Mouse (Mus musculus): Measurements from ENCODE around the gene Cmpk1.
"Not testable (repeated sequence)": the region's sequence is repeated elsewhere in the genome, so short reads cannot be mapped to it uniquely, and the experiment has no call there.

Gene Cmpk1

GRCm38 (mm10) chr4:114986591-114987432, at the start of gene Cmpk1:
Gene Cmpk1 (minus strand): TSS chr4:114987241.
- in situ Hi-C loops (cut with MboI; ENCODE audit: low pct_unique_long_range_greater_than_20kb in 1 of 2, low sequenced_read_pairs in 2 of 2, unreplicated experiment in 1 of 2) = no loop called here

GRCm38 (mm10) chr4:115035043-115035442, 48.0 kb upstream of the Cmpk1 start:
- in situ Hi-C loops (cut with MboI; ENCODE audit: low pct_unique_long_range_greater_than_20kb in 1 of 2, low sequenced_read_pairs in 2 of 2, unreplicated experiment in 1 of 2) = no loop called here

GRCm38 (mm10) chr4:115019997-115020396, 33.0 kb upstream of the Cmpk1 start:
- in situ Hi-C loops (cut with MboI; ENCODE audit: low pct_unique_long_range_greater_than_20kb in 1 of 2, low sequenced_read_pairs in 2 of 2, unreplicated experiment in 1 of 2) = no loop called here

DNA sequence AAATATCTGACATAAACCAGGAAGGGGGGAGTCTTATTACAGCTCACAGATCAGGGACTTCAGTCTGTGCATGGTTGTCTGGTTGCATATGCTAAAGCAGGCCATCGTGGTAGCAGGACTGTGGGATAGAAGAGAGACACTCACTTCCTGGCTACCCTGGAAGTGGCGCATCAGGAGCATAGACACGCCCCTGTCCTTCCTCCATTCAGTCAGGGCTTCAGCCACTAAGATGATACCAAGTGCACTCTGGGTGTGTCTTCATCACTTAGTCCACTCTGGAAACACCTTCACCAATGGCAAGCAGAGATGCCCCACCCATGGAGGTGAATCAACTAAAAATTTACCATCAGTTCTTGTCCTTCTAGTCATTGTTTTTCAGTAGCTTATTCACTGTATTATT, 27.2 kb upstream of the Cmpk1 start:
- in situ Hi-C loops (cut with MboI; ENCODE audit: low pct_unique_long_range_greater_than_20kb in 1 of 2, low sequenced_read_pairs in 2 of 2, unreplicated experiment in 1 of 2) = no loop called here

DNA sequence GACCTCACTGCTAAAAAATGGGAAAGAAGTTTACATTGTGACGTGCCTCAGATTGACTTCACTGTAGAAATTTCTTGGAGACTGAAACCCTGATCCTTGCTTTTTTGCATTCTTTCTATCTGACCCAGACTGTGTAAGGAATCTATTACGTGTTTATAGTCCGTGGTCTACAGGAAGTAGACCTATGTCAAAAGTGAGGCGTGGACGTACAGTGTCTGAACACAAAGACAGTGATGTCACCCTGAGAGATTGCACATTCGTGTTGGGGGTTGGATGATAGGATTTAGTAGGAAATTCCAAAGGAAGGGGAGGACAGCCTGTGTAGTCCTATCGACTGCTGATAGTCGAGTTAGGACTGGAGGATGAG, 13.4 kb upstream of the Cmpk1 start:
- in situ Hi-C loops (cut with MboI; ENCODE audit: low pct_unique_long_range_greater_than_20kb in 1 of 2, low sequenced_read_pairs in 2 of 2, unreplicated experiment in 1 of 2) = no loop called here

- in situ Hi-C loops (cut with MboI; ENCODE audit: low pct_unique_long_range_greater_than_20kb in 1 of 2, low sequenced_read_pairs in 2 of 2, unreplicated experiment in 1 of 2) = no loop called here
Measured at GRCm38 (mm10) chr4:114999773-115000428, 12.9 kb upstream of the Cmpk1 start, which contains the start of gene Stil. Gene Stil (plus strand): TSS chr4:115000159.

DNA sequence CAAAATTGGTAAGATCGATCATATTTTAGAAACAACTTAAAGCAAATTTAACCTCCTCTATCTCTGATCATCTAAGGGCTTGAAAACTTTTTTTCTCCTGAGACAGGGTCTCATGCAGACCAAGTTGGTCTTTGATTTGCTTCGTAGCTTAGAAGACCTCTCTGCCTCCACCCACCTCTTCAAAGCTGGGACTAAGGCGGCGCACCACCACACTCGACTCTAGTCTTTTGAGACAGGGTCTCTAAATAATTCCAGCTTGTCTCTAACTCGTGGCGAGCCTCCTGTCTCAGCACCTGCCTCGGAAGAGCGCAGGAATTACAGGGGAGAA, 12.4 kb upstream of the Cmpk1 start:
- in situ Hi-C loops (cut with MboI; ENCODE audit: low pct_unique_long_range_greater_than_20kb in 1 of 2, low sequenced_read_pairs in 2 of 2, unreplicated experiment in 1 of 2) = no loop called here

DNA sequence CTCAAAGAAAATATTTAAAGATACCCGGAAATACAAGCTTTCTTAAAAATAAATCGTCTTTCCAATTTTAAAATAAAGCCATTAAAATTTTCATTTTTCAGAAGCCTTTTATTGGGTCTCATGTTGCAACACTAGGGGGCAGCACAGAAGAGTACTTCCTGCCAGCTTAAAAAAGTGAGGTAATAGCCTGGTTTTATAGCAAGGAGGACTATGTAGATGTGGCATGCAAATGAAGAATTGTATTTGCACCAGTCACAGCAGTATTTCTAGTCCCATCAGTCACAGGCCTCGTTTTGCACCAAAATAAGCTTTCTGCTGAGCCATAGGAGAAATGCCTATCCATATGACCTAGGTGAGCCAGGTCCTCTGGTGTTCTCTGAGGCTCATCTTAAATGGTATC, 10.0 kb upstream of the Cmpk1 start:
- in situ Hi-C loops (cut with MboI; ENCODE audit: low pct_unique_long_range_greater_than_20kb in 1 of 2, low sequenced_read_pairs in 2 of 2, unreplicated experiment in 1 of 2) = no loop called here

DNA sequence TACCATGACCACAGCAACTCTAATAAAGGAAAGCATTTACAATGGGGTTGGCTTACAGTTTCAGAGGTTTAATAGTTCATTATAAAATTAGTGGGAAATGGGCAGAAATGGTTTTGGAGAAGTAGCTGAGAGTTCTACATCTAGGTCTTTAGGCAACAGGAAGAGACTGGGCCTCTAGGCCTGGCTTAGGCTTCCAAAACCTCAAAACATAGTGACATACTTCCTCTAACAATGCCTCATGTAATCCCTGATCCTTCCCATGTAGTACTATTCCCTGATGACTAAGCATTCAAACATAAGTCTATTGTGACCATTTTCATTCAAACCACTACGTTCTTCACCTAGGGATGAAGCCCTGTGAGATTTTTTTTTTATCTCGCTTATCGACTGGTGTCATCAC, 7.2 kb upstream of the Cmpk1 start:
- in situ Hi-C loops (cut with MboI; ENCODE audit: low pct_unique_long_range_greater_than_20kb in 1 of 2, low sequenced_read_pairs in 2 of 2, unreplicated experiment in 1 of 2) = no loop called here

- in situ Hi-C loops (cut with MboI; ENCODE audit: low pct_unique_long_range_greater_than_20kb in 1 of 2, low sequenced_read_pairs in 2 of 2, unreplicated experiment in 1 of 2) = no loop called here
Measured at GRCm38 (mm10) chr4:114986211-114986590, 840 bp downstream of the Cmpk1 start.

DNA sequence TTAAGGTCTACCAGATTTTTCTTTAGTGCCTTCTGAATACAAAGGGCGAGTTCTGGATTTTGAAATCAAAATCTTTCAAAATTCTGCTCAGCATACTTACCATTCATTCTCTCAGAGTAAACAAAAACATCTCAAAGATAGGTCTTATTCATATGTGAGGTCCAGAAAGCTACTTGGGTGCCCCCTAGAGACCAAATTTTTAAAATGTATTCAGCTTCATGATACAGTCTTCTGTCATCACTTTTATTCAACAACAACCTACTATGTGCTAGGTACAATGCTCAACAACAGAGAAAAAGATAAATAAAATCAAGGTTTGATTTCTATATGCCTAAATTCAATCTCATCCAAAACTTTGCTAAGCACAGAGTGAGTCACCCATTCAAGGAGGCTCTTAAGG, 4.0 kb downstream of the Cmpk1 start:
- in situ Hi-C loops (cut with MboI; ENCODE audit: low pct_unique_long_range_greater_than_20kb in 1 of 2, low sequenced_read_pairs in 2 of 2, unreplicated experiment in 1 of 2) = no loop called here

DNA sequence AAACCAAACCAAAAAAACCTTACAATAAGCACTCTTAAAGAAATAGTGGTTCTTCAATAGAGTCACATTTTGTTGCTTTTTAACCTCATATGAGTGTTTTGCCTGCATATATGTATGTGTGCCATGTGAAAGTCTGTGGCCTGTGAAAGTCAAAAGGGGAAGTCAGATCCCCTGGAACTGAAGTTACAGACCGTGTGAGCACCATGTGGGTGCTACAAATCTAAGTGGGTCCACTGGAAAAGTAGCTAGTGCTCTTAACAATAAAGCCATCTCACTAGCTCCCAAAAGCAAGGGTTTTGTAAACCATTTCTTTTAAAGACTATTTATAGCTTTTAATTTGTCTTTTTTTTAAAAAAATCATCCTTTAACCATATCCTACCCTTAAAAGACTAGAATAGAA, 4.4 kb downstream of the Cmpk1 start:
- in situ Hi-C loops (cut with MboI; ENCODE audit: low pct_unique_long_range_greater_than_20kb in 1 of 2, low sequenced_read_pairs in 2 of 2, unreplicated experiment in 1 of 2) = no loop called here

- in situ Hi-C loops (cut with MboI; ENCODE audit: low pct_unique_long_range_greater_than_20kb in 1 of 2, low sequenced_read_pairs in 2 of 2, unreplicated experiment in 1 of 2) = no loop called here
Measured at GRCm38 (mm10) chr4:114973229-114973740, 13.8 kb downstream of the Cmpk1 start.

- in situ Hi-C loops (cut with MboI; ENCODE audit: low pct_unique_long_range_greater_than_20kb in 1 of 2, low sequenced_read_pairs in 2 of 2, unreplicated experiment in 1 of 2) = no loop called here
Measured at GRCm38 (mm10) chr4:114970736-114971135, 16.3 kb downstream of the Cmpk1 start.

GRCm38 (mm10) chr4:114960881-114961280, 26.2 kb downstream of the Cmpk1 start:
- in situ Hi-C loops (cut with MboI; ENCODE audit: low pct_unique_long_range_greater_than_20kb in 1 of 2, low sequenced_read_pairs in 2 of 2, unreplicated experiment in 1 of 2) = not testable (repeated sequence)

DNA sequence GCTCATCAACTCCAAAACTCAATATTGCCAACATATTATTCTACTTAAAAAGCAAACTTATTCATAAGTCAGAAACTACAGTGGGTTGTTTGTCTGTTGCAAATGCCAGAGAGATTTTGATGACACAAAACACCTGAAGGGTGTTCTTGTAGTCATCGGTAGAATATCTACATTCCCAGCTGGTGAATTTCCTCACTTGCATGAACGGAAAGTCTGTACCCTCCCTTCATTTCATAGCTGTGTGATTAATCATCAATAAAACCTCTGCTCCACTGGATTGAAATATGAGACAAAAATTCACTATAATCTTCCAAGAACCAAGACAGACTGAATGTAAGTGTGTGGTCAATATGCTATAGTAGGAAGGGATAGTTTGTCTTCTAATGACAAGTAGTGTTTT, 27.5 kb downstream of the Cmpk1 start:
- in situ Hi-C loops (cut with MboI; ENCODE audit: low pct_unique_long_range_greater_than_20kb in 1 of 2, low sequenced_read_pairs in 2 of 2, unreplicated experiment in 1 of 2) = no loop called here

GRCm38 (mm10) chr4:114958786-114959185, 28.3 kb downstream of the Cmpk1 start:
- in situ Hi-C loops (cut with MboI; ENCODE audit: low pct_unique_long_range_greater_than_20kb in 1 of 2, low sequenced_read_pairs in 2 of 2, unreplicated experiment in 1 of 2) = no loop called here

DNA sequence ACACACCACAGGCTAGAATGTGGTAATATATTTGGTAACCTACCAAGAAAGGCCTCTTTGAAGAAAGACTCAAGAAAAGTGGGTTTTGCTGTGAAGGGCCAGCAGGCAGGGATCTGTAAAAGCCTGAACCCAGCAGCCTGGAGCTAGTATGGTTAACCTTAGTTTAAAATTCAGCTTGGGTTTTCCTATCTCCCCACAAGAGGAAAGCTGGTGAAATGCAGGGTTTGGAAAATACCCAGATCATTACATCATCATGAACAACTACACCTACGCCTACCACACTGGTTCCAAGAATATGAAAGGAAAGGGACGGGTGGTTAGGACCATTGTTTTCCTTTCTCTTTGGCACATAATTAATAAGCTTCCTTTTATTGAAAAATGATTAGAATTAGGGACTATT, 28.8 kb downstream of the Cmpk1 start:
- in situ Hi-C loops (cut with MboI; ENCODE audit: low pct_unique_long_range_greater_than_20kb in 1 of 2, low sequenced_read_pairs in 2 of 2, unreplicated experiment in 1 of 2) = no loop called here

DNA sequence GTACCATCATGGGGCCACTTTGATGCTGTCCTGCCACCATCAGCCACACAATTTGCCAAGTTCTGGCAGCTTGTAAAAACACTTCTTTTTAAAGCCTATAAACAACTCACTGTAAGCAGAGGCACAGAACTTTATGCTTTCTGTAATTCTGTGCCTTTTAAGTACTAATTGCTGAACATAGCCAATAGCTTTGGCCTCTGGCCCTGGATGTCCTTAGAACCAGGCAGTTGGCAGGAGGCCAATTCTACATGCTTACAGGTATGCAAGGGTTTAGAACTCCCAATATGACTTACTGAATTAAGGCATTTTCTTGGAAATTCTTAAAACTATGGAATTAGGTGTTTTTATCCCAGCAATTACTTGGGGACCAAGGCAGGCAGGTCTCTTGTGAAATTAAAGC, 29.6 kb downstream of the Cmpk1 start:
- in situ Hi-C loops (cut with MboI; ENCODE audit: low pct_unique_long_range_greater_than_20kb in 1 of 2, low sequenced_read_pairs in 2 of 2, unreplicated experiment in 1 of 2) = no loop called here

DNA sequence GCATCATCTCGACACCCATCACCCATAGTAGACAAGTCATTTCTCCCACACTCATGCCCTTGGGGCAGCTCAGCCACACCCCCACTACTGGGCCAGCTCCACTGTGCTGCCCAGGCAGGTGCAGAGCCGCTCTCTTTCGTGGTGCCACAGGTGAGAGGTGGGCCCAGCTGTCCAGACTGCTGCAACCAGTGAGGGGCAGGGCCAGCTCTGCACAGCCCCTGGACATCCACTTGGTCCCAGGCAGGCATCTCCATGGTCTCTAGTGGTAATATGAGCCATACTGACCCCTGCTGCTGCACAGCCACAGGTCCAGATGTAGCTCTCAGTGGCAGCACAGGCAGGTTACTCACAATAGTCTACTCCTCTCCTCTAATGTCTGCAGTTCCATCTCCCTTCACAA, 33.9 kb downstream of the Cmpk1 start:
- in situ Hi-C loops (cut with MboI; ENCODE audit: low pct_unique_long_range_greater_than_20kb in 1 of 2, low sequenced_read_pairs in 2 of 2, unreplicated experiment in 1 of 2) = no loop called here

Measured in mouse embryonic stem cell (cell line).